ENCODE assay signal across 14 mouse cellular contexts in genomic region chr12:83721281-83721680, GRCm38 (mm10). TPM values are rescaled to one million over a fixed set of nuclear protein-coding genes. Genes with fewer than 3 reads are reported as not detected.
DNase-seq lines count a peak whose midpoint lies in the region; ATAC-seq and TF ChIP-seq lines count a peak whose summit lies in the region.
"Had no signal": no experiment of that assay in that cellular context is flagged by ENCODE, and none has a peak within 500 bp of the region (broad histone marks: within the 10 kb centered on the region; RNA-seq: fewer than 3 reads in every experiment).

No protein-coding gene starts in this region.

- DNase-seq in heart, postnatal 0 days (ENCODE audit: low spot score) = no peak
- no peak for DNase-seq in heart, adult 11 months
- DNase-seq in neural tube, embryonic 10.5 days (ENCODE audit: extremely low spot score, low spot score) = no peak
- no peak for DNase-seq in cerebellum, postnatal 25 days
- no peak for DNase-seq in adrenal gland, adult 2 months
- DNase-seq: cerebellum, postnatal 10 days; layer of hippocampus, postnatal 36 days; liver, postnatal 0 days had no signal

- H3K27ac ChIP-seq in heart, postnatal 0 days (ENCODE audit: low read depth) = 0 out of 2 replicates have a peak overlapping the region, but pooled peaks have one; percentile 18
- H3K27ac ChIP-seq in neural tube, embryonic 15.5 days (replicated peaks) = 0 out of 2 replicates have a peak overlapping the region, but pooled peaks have one; percentile 5
- H3K27ac ChIP-seq in intestine, embryonic 15.5 days = peak overlapping the region; percentile 67
- peak overlapping the region; percentile 81 for H3K27ac ChIP-seq in stomach, embryonic 15.5 days
- H3K27ac ChIP-seq: forebrain, embryonic 10.5 days; hindbrain, embryonic 14.5 days had no signal

- H3K4me2 ChIP-seq in heart, postnatal 0 days (ENCODE audit: low read depth, low read length) = no peak overlapping the region
- no peak overlapping the region for H3K4me2 ChIP-seq in neural tube, embryonic 15.5 days
- no peak overlapping the region for H3K4me2 ChIP-seq in intestine, embryonic 15.5 days (replicated peaks)
- no peak overlapping the region for H3K4me2 ChIP-seq in stomach, embryonic 15.5 days
- H3K4me2 ChIP-seq: hindbrain, embryonic 14.5 days had no signal

- no peak overlapping the region for H3K4me3 ChIP-seq in heart, postnatal 0 days (ENCODE audit: low read depth, low read length)
- H3K4me3 ChIP-seq in neural tube, embryonic 15.5 days (replicated peaks) = no peak overlapping the region
- no peak overlapping the region for H3K4me3 ChIP-seq in intestine, embryonic 15.5 days (replicated peaks)
- no peak overlapping the region for H3K4me3 ChIP-seq in stomach, embryonic 15.5 days (replicated peaks)
- H3K4me3 ChIP-seq: forebrain, embryonic 10.5 days had no signal

- TF ChIP-seq CTCF in heart, postnatal 0 days (IDR thresholded peaks at IDR 0.05; ENCODE audit: low read depth) = no peak

- no peaks in the 10 kb centered on the region for H3K4me1 ChIP-seq in heart, postnatal 0 days (ENCODE audit: control insufficient read depth, insufficient read depth)
- H3K4me1 ChIP-seq in neural tube, embryonic 15.5 days = no peaks in the 10 kb centered on the region
- peaks cover 5% of the 10 kb centered on the region; the same call in 1 of the 2 replicates for H3K4me1 ChIP-seq in intestine, embryonic 15.5 days (replicated peaks)
- 0 out of 2 replicates have a peak, but pooled peaks cover 10% of the 10 kb centered on the region for H3K4me1 ChIP-seq in stomach, embryonic 15.5 days
- H3K4me1 ChIP-seq: forebrain, embryonic 10.5 days had no signal

- no peak for TF ChIP-seq EP300 in heart, postnatal 0 days (IDR thresholded peaks at IDR 0.05; ENCODE audit: low read depth)

- WGBS in heart, postnatal 0 days = 60% methylated on average over 6 of the region's 6 CpGs
- WGBS in neural tube, embryonic 15.5 days = 70% methylated on average over 6 of the region's 6 CpGs
- 37% methylated on average over 6 of the region's 6 CpGs for WGBS in intestine, embryonic 15.5 days
- 45% methylated on average over 6 of the region's 6 CpGs for WGBS in stomach, embryonic 15.5 days

- H3K27me3 ChIP-seq in heart, postnatal 0 days (ENCODE audit: control insufficient read depth, insufficient read depth, low read length) = no peaks in the 10 kb centered on the region
- H3K27me3 ChIP-seq in neural tube, embryonic 15.5 days (replicated peaks) = no peaks in the 10 kb centered on the region
- H3K27me3 ChIP-seq in intestine, embryonic 15.5 days (replicated peaks) = no peaks in the 10 kb centered on the region
- no peaks in the 10 kb centered on the region for H3K27me3 ChIP-seq in stomach, embryonic 15.5 days (replicated peaks)

- no peak overlapping the region for H3K9ac ChIP-seq in heart, postnatal 0 days (replicated peaks; ENCODE audit: low read depth, low read length)
- no peak overlapping the region for H3K9ac ChIP-seq in neural tube, embryonic 15.5 days (replicated peaks)
- H3K9ac ChIP-seq in intestine, embryonic 15.5 days = no peak overlapping the region
- no peak overlapping the region for H3K9ac ChIP-seq in stomach, embryonic 15.5 days
- H3K9ac ChIP-seq: hindbrain, embryonic 14.5 days; liver, postnatal 0 days had no signal

- H3K36me3 ChIP-seq in heart, postnatal 0 days (replicated peaks; ENCODE audit: control insufficient read depth, insufficient read depth, low read length) = peaks cover 71% of the 10 kb centered on the region
- peaks cover 74% of the 10 kb centered on the region for H3K36me3 ChIP-seq in neural tube, embryonic 15.5 days
- peaks cover 14% of the 10 kb centered on the region for H3K36me3 ChIP-seq in intestine, embryonic 15.5 days
- peaks cover 23% of the 10 kb centered on the region for H3K36me3 ChIP-seq in stomach, embryonic 15.5 days

- no peaks in the 10 kb centered on the region for H3K9me3 ChIP-seq in heart, postnatal 0 days (replicated peaks; ENCODE audit: control insufficient read depth, low read length)
- H3K9me3 ChIP-seq in neural tube, embryonic 15.5 days (replicated peaks) = no peaks in the 10 kb centered on the region
- no peaks in the 10 kb centered on the region for H3K9me3 ChIP-seq in intestine, embryonic 15.5 days
- no peaks in the 10 kb centered on the region for H3K9me3 ChIP-seq in stomach, embryonic 15.5 days
- H3K9me3 ChIP-seq: forebrain, embryonic 10.5 days had no signal

- ATAC-seq in heart, postnatal 0 days (ENCODE audit: insufficient read depth, low read depth) = no peak
- no peak for ATAC-seq in neural tube, embryonic 15.5 days (ENCODE audit: low FRiP score)
- ATAC-seq in intestine, embryonic 15.5 days = peak; percentile 27; the same call in 1 of the 2 replicates
- ATAC-seq in stomach, embryonic 15.5 days (ENCODE audit: insufficient read depth, low FRiP score, low read depth) = no peak; the same call in 1 of the 2 replicates
- ATAC-seq: liver, postnatal 0 days had no signal

RNA-seq across cellular contexts. Expression of gene Psen1, which starts 33.3 kb away (rescaled TPM):
- total RNA-seq in heart, postnatal 0 days (2014; rRNA removed; ENCODE audit: low replicate concordance) = 27.6 and 28.9 TPM in 2 replicates
- 29.9 and 33.3 TPM in 2 replicates for polyA plus RNA-seq in heart, postnatal 0 days (2015; fragmentation: Nextera tagmentation; extraction: Ambion mirVana)
- polyA plus RNA-seq in neural tube, embryonic 15.5 days (2015; fragmentation: Nextera tagmentation; extraction: Ambion mirVana) = 62.4 and 68.7 TPM in 2 replicates
- 82.5 and 85.1 TPM in 2 replicates for polyA plus RNA-seq in intestine, embryonic 15.5 days (2015; fragmentation: Nextera tagmentation; extraction: Ambion mirVana)
- 66.3 and 68.8 TPM in 2 replicates for polyA plus RNA-seq in stomach, embryonic 15.5 days (2015; fragmentation: Nextera tagmentation; extraction: Ambion mirVana)
- total RNA-seq in adrenal gland, adult 2 months (2021) = 10 to 100 TPM; 64.4 to 97.6 TPM
- 9.7 and 15.6 TPM in 2 replicates for polyA plus RNA-seq in adrenal gland, adult 2 months (2012; rRNA removed)

RNA-seq across cellular contexts. Expression of gene Papln, which starts 42.2 kb away (rescaled TPM):
- 11.7 and 13.1 TPM in 2 replicates for total RNA-seq in heart, postnatal 0 days (2014; rRNA removed; ENCODE audit: low replicate concordance)
- 1.2 and 1.4 TPM in 2 replicates for polyA plus RNA-seq in heart, postnatal 0 days (2015; fragmentation: Nextera tagmentation; extraction: Ambion mirVana)
- 0.23 and 0.43 TPM in 2 replicates for polyA plus RNA-seq in neural tube, embryonic 15.5 days (2015; fragmentation: Nextera tagmentation; extraction: Ambion mirVana)
- polyA plus RNA-seq in intestine, embryonic 15.5 days (2015; fragmentation: Nextera tagmentation; extraction: Ambion mirVana) = 3.6 and 3.7 TPM in 2 replicates
- 3.5 TPM in 2 replicates for polyA plus RNA-seq in stomach, embryonic 15.5 days (2015; fragmentation: Nextera tagmentation; extraction: Ambion mirVana)
- 1 to 10 TPM; 1.3 to 2.0 TPM for total RNA-seq in adrenal gland, adult 2 months (2021)
- polyA plus RNA-seq in adrenal gland, adult 2 months (2012; rRNA removed) = 5.0 and 6.1 TPM in 2 replicates
- total RNA-seq: monocyte, adult 5-6 weeks had no signal

Comparison
In these comparisons a context has a peak if more than half of its experiments do, and no peak if none do; other contexts are left out.
1. H3K27ac ChIP-seq: peak in every context shown above with its lines; median percentile 81 in stomach, embryonic 15.5 days; 67 in intestine, embryonic 15.5 days; 18 in heart, postnatal 0 days; 5 in neural tube, embryonic 15.5 days.